Mouse (Mus musculus): ENCODE data around the gene Snrpb. TPM values are rescaled to one million over a fixed set of nuclear protein-coding genes. Genes with fewer than 3 reads are reported as not detected.

The Snrpb gene
- total and polyA plus RNA-seq, 2 experiments from 2014 or later = 227 to 269 TPM

- no peak overlapping the region for H3K27ac ChIP-seq (ENCODE audit: low read depth, low read length)
- H3K4me1 ChIP-seq (ENCODE audit: insufficient read depth, low read length) = no peaks in the 10 kb centered on the region
- H3K4me3 ChIP-seq (ENCODE audit: low read depth, low read length) = no peak overlapping the region
- H3K36me3 ChIP-seq (ENCODE audit: insufficient read depth, low read length) = peaks cover 23% of the 10 kb centered on the region
- whole genome bisulfite sequencing = 45% methylated on average over 3 of the region's 3 CpGs
- no peaks in the 10 kb centered on the region for H3K27me3 ChIP-seq (ENCODE audit: insufficient read depth, low read length)
- H3K4me2 ChIP-seq (ENCODE audit: low read depth, low read length, poor library complexity, severe bottlenecking) = no peak overlapping the region
- DNase-seq (ENCODE audit: low spot score) (peak; percentile 83), ATAC-seq (ENCODE audit: low FRiP score) (no peak)
- H3K9me3 ChIP-seq (ENCODE audit: low read length) = no peaks in the 10 kb centered on the region
- H3K9ac ChIP-seq (replicated peaks; ENCODE audit: low read length, poor library complexity, severe bottlenecking) = no peak overlapping the region
- TF ChIP-seq CTCF (IDR thresholded peaks at IDR 0.05) = peak; percentile 87
Observed at GRCm38 (mm10) chr2:130167861-130168260, 11.3 kb downstream of the Snrpb start.

GRCm38 (mm10) chr2:130166311-130167214 is 12.6 kb downstream of the Snrpb start:
- no peaks in the 10 kb centered on the region for H3K27me3 ChIP-seq (ENCODE audit: insufficient read depth, low read length)
- peak; percentile 92 for DNase-seq (ENCODE audit: low spot score)
- no peak overlapping the region for H3K4me2 ChIP-seq (ENCODE audit: low read depth, low read length, poor library complexity, severe bottlenecking)
- H3K9ac ChIP-seq (replicated peaks; ENCODE audit: low read length, poor library complexity, severe bottlenecking) = no peak overlapping the region
- 58% methylated on average over 9 of the region's 9 CpGs for WGBS
- TF ChIP-seq CTCF (IDR thresholded peaks at IDR 0.05) = peak; percentile 87
- no peaks in the 10 kb centered on the region for H3K9me3 ChIP-seq (ENCODE audit: low read length)
- peak; percentile 82 for ATAC-seq (ENCODE audit: low FRiP score)
- H3K27ac ChIP-seq (ENCODE audit: low read depth, low read length) = no peak overlapping the region
- no peak overlapping the region for H3K4me3 ChIP-seq (ENCODE audit: low read depth, low read length)
- no peaks in the 10 kb centered on the region for H3K4me1 ChIP-seq (ENCODE audit: insufficient read depth, low read length)
- peaks cover 10% of the 10 kb centered on the region for H3K36me3 ChIP-seq (ENCODE audit: insufficient read depth, low read length)

GRCm38 (mm10) chr2:130162701-130163100 is 16.5 kb downstream of the Snrpb start:
- Histone ChIP-seq H3K9me3 (ENCODE audit: low read length) (no peaks in the 10 kb centered on the region), H3K27ac (ENCODE audit: low read depth, low read length) (no peak overlapping the region), H3K9ac (replicated peaks; ENCODE audit: low read length, poor library complexity, severe bottlenecking) (no peak overlapping the region), H3K4me3 (ENCODE audit: low read depth, low read length) (no peak overlapping the region), H3K27me3 (ENCODE audit: insufficient read depth, low read length) (no peaks in the 10 kb centered on the region), H3K4me1 (ENCODE audit: insufficient read depth, low read length) (no peaks in the 10 kb centered on the region; the same call in 1 of the 2 replicates), H3K36me3 (ENCODE audit: insufficient read depth, low read length) (no peaks in the 10 kb centered on the region), H3K4me2 (ENCODE audit: low read depth, low read length, poor library complexity, severe bottlenecking) (no peak overlapping the region)
- WGBS = 89% methylated on average over 5 of the region's 5 CpGs
- DNase-seq (ENCODE audit: low spot score) (no peak), ATAC-seq (ENCODE audit: low FRiP score) (no peak)
- no peak for TF ChIP-seq CTCF (IDR thresholded peaks at IDR 0.05)

- TF ChIP-seq CTCF (IDR thresholded peaks at IDR 0.05) = no peak
Observed at GRCm38 (mm10) chr2:130158088-130158437, 21.1 kb downstream of the Snrpb start.

GRCm38 (mm10) chr2:130157231-130158087 is 21.7 kb downstream of the Snrpb start:
- Histone ChIP-seq H3K9me3 (ENCODE audit: low read length) (no peaks in the 10 kb centered on the region), H3K36me3 (ENCODE audit: insufficient read depth, low read length) (no peaks in the 10 kb centered on the region), H3K27ac (ENCODE audit: low read depth, low read length) (peak overlapping the region; percentile 32), H3K4me3 (ENCODE audit: low read depth, low read length) (no peak overlapping the region), H3K27me3 (ENCODE audit: insufficient read depth, low read length) (no peaks in the 10 kb centered on the region), H3K9ac (replicated peaks; ENCODE audit: low read length, poor library complexity, severe bottlenecking) (no peak overlapping the region), H3K4me1 (ENCODE audit: insufficient read depth, low read length) (no peaks in the 10 kb centered on the region; the same call in 1 of the 2 replicates), H3K4me2 (ENCODE audit: low read depth, low read length, poor library complexity, severe bottlenecking) (no peak overlapping the region)
- ATAC-seq (ENCODE audit: low FRiP score) (no peak), DNase-seq (ENCODE audit: low spot score) (no peak)
- no peak for TF ChIP-seq CTCF (IDR thresholded peaks at IDR 0.05)
- 47% methylated on average over 14 of the region's 14 CpGs for WGBS

More at GRCm38 (mm10) chr2:130158088-130158437, 21.1 kb downstream of the Snrpb start:
- H3K4me1 ChIP-seq (ENCODE audit: insufficient read depth, low read length) = no peaks in the 10 kb centered on the region; the same call in 1 of the 2 replicates
- ATAC-seq (ENCODE audit: low FRiP score) (no peak), DNase-seq (ENCODE audit: low spot score) (peak; percentile 12)
- no peak overlapping the region for H3K4me2 ChIP-seq (ENCODE audit: low read depth, low read length, poor library complexity, severe bottlenecking)
- no peaks in the 10 kb centered on the region for H3K9me3 ChIP-seq (ENCODE audit: low read length)
- 39% methylated on average over 4 of the region's 4 CpGs for WGBS
- H3K27me3 ChIP-seq (ENCODE audit: insufficient read depth, low read length) = no peaks in the 10 kb centered on the region
- H3K4me3 ChIP-seq (ENCODE audit: low read depth, low read length) = no peak overlapping the region
- H3K36me3 ChIP-seq (ENCODE audit: insufficient read depth, low read length) = no peaks in the 10 kb centered on the region
- H3K9ac ChIP-seq (replicated peaks; ENCODE audit: low read length, poor library complexity, severe bottlenecking) = no peak overlapping the region
- H3K27ac ChIP-seq (ENCODE audit: low read depth, low read length) = peak overlapping the region; percentile 32

Data from midbrain, postnatal 0 days (tissue).